8 mouse cellular contexts compared by ENCODE assay signal in the genomic region with DNA sequence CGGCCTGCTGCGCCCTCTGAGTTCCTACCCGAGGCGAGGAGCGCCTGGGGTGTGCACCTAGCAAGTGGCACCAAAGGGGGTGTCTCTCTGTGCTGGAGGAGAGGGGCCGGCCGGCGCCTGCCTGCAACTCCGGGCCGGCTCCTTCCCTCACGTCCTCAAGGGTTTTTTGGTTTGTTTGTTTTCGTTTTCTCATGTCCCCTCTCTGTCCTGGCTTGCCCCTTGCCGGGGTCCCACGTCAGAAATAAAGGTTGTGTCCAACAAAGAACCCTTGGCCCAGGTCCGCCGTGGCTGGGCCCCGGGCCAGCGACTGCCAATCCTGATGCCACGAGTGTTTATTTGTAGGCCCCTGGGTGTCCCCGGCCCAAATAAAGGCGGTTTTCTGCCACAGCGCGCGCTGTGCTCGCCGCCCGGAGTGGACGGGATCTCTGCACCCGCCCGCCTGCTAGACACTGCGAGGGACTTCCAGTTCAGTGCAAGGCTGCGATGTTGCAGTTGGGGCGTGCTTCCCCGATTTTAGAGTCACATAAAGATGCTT. TPM values are rescaled to one million over a fixed set of nuclear protein-coding genes. Genes with fewer than 3 reads are reported as not detected.
A peak's percentile ranks its signal among the peaks of the same experiment; 100 is the strongest.
DNase-seq lines count a peak whose midpoint lies in the region; ATAC-seq and TF ChIP-seq lines count a peak whose summit lies in the region.

No protein-coding gene starts in this region.

- H3K27me3 ChIP-seq in heart, embryonic 11.5 days (ENCODE audit: control insufficient read depth, insufficient read depth, low read length): no peaks in the 10 kb centered on the region
- no peaks in the 10 kb centered on the region for H3K27me3 ChIP-seq in MEL (ENCODE audit: control insufficient read depth in 1 of 2, insufficient read depth in 2 of 2, low read length in 2 of 2)
- H3K27me3 ChIP-seq in liver, embryonic 11.5 days (replicated peaks; ENCODE audit: control insufficient read depth, insufficient read depth, low read length): no peaks in the 10 kb centered on the region
- H3K27me3 ChIP-seq in midbrain, embryonic 16.5 days (ENCODE audit: control insufficient read depth, insufficient read depth, low read depth, low read length): no peaks in the 10 kb centered on the region

- no peak for TF ChIP-seq EP300 in MEL (IDR thresholded peaks at IDR 0.05; ENCODE audit: low read depth in 1 of 2, low read length in 2 of 2)

- peak overlapping the region; percentile 76 for H3K4me2 ChIP-seq in heart, embryonic 11.5 days
- peak overlapping the region; percentile 87 for H3K4me2 ChIP-seq in liver, embryonic 11.5 days
- peak overlapping the region; percentile 71 for H3K4me2 ChIP-seq in midbrain, embryonic 16.5 days (ENCODE audit: low read length)

- no peak for TF ChIP-seq CTCF in MEL (IDR thresholded peaks at IDR 0.05 in 2 of 3, conservative IDR thresholded peaks at IDR 0.05 in 1 of 3; ENCODE audit: control insufficient read depth in 1 of 3, insufficient read depth in 1 of 3, low read depth in 2 of 3, low read length in 3 of 3, poor library complexity in 1 of 3, severe bottlenecking in 1 of 3)

- DNase-seq in heart, postnatal 36 days: no peak
- DNase-seq in MEL (ENCODE audit: low read depth, low spot score): peak; percentile 80
- DNase-seq in liver, embryonic 11.5 days (ENCODE audit: low spot score): no peak
- DNase-seq in thymus, postnatal 36 days: no peak

- 0 out of 4 replicates have a peak, but pooled peaks of 1 of the 2 experiments have one; percentile 19 for TF ChIP-seq POLR2A in MEL (IDR thresholded peaks at IDR 0.05; ENCODE audit: control insufficient read depth in 1 of 2, insufficient read depth in 1 of 2, low read depth in 1 of 2, low read length in 2 of 2, poor library complexity in 1 of 2)

- H3K9me3 ChIP-seq in heart, embryonic 11.5 days (replicated peaks; ENCODE audit: control insufficient read depth, low read length): no peaks in the 10 kb centered on the region
- no peaks in the 10 kb centered on the region for H3K9me3 ChIP-seq in MEL (replicated peaks; ENCODE audit: insufficient read depth, low read length)
- no peaks in the 10 kb centered on the region for H3K9me3 ChIP-seq in liver, embryonic 11.5 days (ENCODE audit: control insufficient read depth, low read length)
- no peaks in the 10 kb centered on the region for H3K9me3 ChIP-seq in midbrain, embryonic 16.5 days (replicated peaks; ENCODE audit: control insufficient read depth, low read length, poor library complexity, severe bottlenecking)

- H3K4me3 ChIP-seq in heart, embryonic 11.5 days (ENCODE audit: low read depth, low read length): peak overlapping the region; percentile 70
- peak overlapping the region; percentile 86 to 94 for H3K4me3 ChIP-seq in MEL (ENCODE audit: control insufficient read depth in 1 of 2, insufficient read depth in 1 of 2, low read depth in 2 of 2, low read length in 2 of 2)
- H3K4me3 ChIP-seq in liver, embryonic 11.5 days (ENCODE audit: low read depth, low read length): peak overlapping the region; percentile 78
- H3K4me3 ChIP-seq in midbrain, embryonic 16.5 days (ENCODE audit: low read depth, low read length): peak overlapping the region; percentile 74

- peaks cover 25% of the 10 kb centered on the region for H3K4me1 ChIP-seq in heart, embryonic 11.5 days (ENCODE audit: control insufficient read depth, insufficient read depth, low read length)
- H3K4me1 ChIP-seq in MEL (ENCODE audit: control insufficient read depth in 1 of 2, insufficient read depth in 2 of 2, low read length in 2 of 2): peaks cover 5 to 10% of the 10 kb centered on the region in 2 experiments
- H3K4me1 ChIP-seq in liver, embryonic 11.5 days (replicated peaks; ENCODE audit: control insufficient read depth, insufficient read depth, low read length): peaks cover 24% of the 10 kb centered on the region
- H3K4me1 ChIP-seq in midbrain, embryonic 16.5 days (ENCODE audit: control insufficient read depth, insufficient read depth, low read length): peaks cover 23% of the 10 kb centered on the region

- 0% methylated on average over 34 of the region's 34 CpGs for WGBS in heart, embryonic 11.5 days (ENCODE audit: insufficient replicate concordance)
- WGBS in liver, embryonic 11.5 days: under 1% methylated on average over 34 of the region's 34 CpGs
- WGBS in midbrain, embryonic 16.5 days: under 1% methylated on average over 34 of the region's 34 CpGs

- peak overlapping the region; percentile 93 for H3K27ac ChIP-seq in heart, embryonic 11.5 days (ENCODE audit: low read depth, low read length)
- peak overlapping the region; percentile 60 for H3K27ac ChIP-seq in MEL (ENCODE audit: control insufficient read depth, low read depth, low read length)
- peak overlapping the region; percentile 82 for H3K27ac ChIP-seq in liver, embryonic 11.5 days (ENCODE audit: low read depth, low read length)
- peak overlapping the region; percentile 88 for H3K27ac ChIP-seq in midbrain, embryonic 16.5 days (ENCODE audit: low read length)

- peaks cover 5% of the 10 kb centered on the region; the same call in 1 of the 2 replicates for H3K79me2 ChIP-seq in MEL (ENCODE audit: control insufficient read depth, insufficient read depth, low read length, poor library complexity)

- intact Hi-C loops in heart, postnatal 36 days (cut with DNase I): no loop called here

- H3K36me3 ChIP-seq in heart, embryonic 11.5 days (ENCODE audit: control insufficient read depth, insufficient read depth, low read length): no peaks in the 10 kb centered on the region
- peaks cover 0 to 6% of the 10 kb centered on the region in 2 experiments; a peak in 2 of 4 replicates for H3K36me3 ChIP-seq in MEL (ENCODE audit: control insufficient read depth in 1 of 2, insufficient read depth in 2 of 2, low read length in 2 of 2)
- H3K36me3 ChIP-seq in liver, embryonic 11.5 days (ENCODE audit: control insufficient read depth, insufficient read depth, low read length): no peaks in the 10 kb centered on the region
- H3K36me3 ChIP-seq in midbrain, embryonic 16.5 days (ENCODE audit: control insufficient read depth, insufficient read depth, low read length): no peaks in the 10 kb centered on the region

- peak; percentile 75 for ATAC-seq in heart, embryonic 11.5 days (replicated peaks; ENCODE audit: insufficient number of reproducible peaks, low FRiP score, low TSS enrichment)
- ATAC-seq in erythroblast, adult 5-6 weeks (replicated peaks; ENCODE audit: low FRiP score, poor library complexity, severe bottlenecking): peak; percentile 78
- ATAC-seq in hematopoietic stem cell, adult 5-6 weeks (replicated peaks in 1 of 2; ENCODE audit: insufficient read depth in 1 of 2, low FRiP score in 2 of 2, low TSS enrichment in 1 of 2, low read depth in 1 of 2, poor library complexity in 2 of 2, severe bottlenecking in 2 of 2): peak; percentile 35 to 65; a peak in 3 of 4 replicates
- peak; percentile 82 for ATAC-seq in liver, embryonic 11.5 days (replicated peaks; ENCODE audit: low FRiP score)
- ATAC-seq in midbrain, embryonic 16.5 days: peak; percentile 89

- no peak for TF ChIP-seq RAD21 in MEL (IDR thresholded peaks at IDR 0.05; ENCODE audit: low read depth, low read length)

- H3K9ac ChIP-seq in heart, embryonic 11.5 days (ENCODE audit: low read depth, low read length): peak overlapping the region; percentile 93
- H3K9ac ChIP-seq in MEL (ENCODE audit: control insufficient read depth, low read depth, low read length, poor library complexity, severe bottlenecking): peak overlapping the region; percentile 94
- H3K9ac ChIP-seq in liver, embryonic 11.5 days (ENCODE audit: low read depth, low read length): peak overlapping the region; percentile 95
- H3K9ac ChIP-seq in midbrain, embryonic 16.5 days (ENCODE audit: low read depth, low read length): peak overlapping the region; percentile 89

RNA-seq across cellular contexts. Expression of gene Tmem94, which starts 0.4 kb away (rescaled TPM):
- polyA plus RNA-seq in heart, embryonic 11.5 days (2014; fragmentation: Nextera tagmentation; extraction: Ambion mirVana): 22.9 and 25.1 TPM in 2 replicates
- total RNA-seq in heart, postnatal 36 days (2021): 100 to 1,000 TPM in 1 of 2 experiments, 10 to 100 TPM in 1; 92.3 to 101 TPM
- 23.2 and 26.2 TPM in 2 replicates for total RNA-seq in MEL (2012; rRNA removed)
- polyA plus RNA-seq in MEL (2012; ENCODE audit: insufficient read depth in 1 of 2, insufficient read length in 2 of 2, low read depth in 1 of 2, low replicate concordance in 2 of 2, missing spikeins in 1 of 2): 10 to 100 TPM; 38.9 to 64.4 TPM
- 5.6 and 8.5 TPM in 2 replicates for total RNA-seq in erythroblast, adult 5-6 weeks (2015; ENCODE audit: low replicate concordance)
- total RNA-seq in erythroblast, adult 5-6 weeks (2017; ENCODE audit: low replicate concordance): 8.7 and 13.5 TPM in 2 replicates
- 10.9 and 33.5 TPM in 2 replicates for total RNA-seq in hematopoietic stem cell, adult 5-6 weeks (2017)
- 14.1 and 14.4 TPM in 2 replicates for polyA plus RNA-seq in liver, embryonic 11.5 days (2014; fragmentation: Nextera tagmentation; extraction: Ambion mirVana)
- 25.1 and 25.6 TPM in 2 replicates for polyA plus RNA-seq in midbrain, embryonic 16.5 days (2015; fragmentation: Nextera tagmentation; extraction: Ambion mirVana)

RNA-seq across cellular contexts. Expression of gene Caskin2, which starts 47.8 kb away (rescaled TPM):
- polyA plus RNA-seq in heart, embryonic 11.5 days (2014; fragmentation: Nextera tagmentation; extraction: Ambion mirVana): 17.4 and 18.1 TPM in 2 replicates
- 10 to 100 TPM; 48.6 to 50.6 TPM for total RNA-seq in heart, postnatal 36 days (2021)
- 6.5 and 6.8 TPM in 2 replicates for total RNA-seq in MEL (2012; rRNA removed)
- 10 to 100 TPM in 1 of 2 experiments, not detected in 1; 10.9 TPM for polyA plus RNA-seq in MEL (2012; ENCODE audit: insufficient read depth in 1 of 2, insufficient read length in 2 of 2, low read depth in 1 of 2, low replicate concordance in 2 of 2, missing spikeins in 1 of 2)
- 4.0 and 4.8 TPM in 2 replicates for total RNA-seq in erythroblast, adult 5-6 weeks (2015; ENCODE audit: low replicate concordance)
- 2.0 and 3.1 TPM in 2 replicates for total RNA-seq in erythroblast, adult 5-6 weeks (2017; ENCODE audit: low replicate concordance)
- 3.7 and 5.0 TPM in 2 replicates for total RNA-seq in hematopoietic stem cell, adult 5-6 weeks (2017)
- polyA plus RNA-seq in liver, embryonic 11.5 days (2014; fragmentation: Nextera tagmentation; extraction: Ambion mirVana): 13.5 and 14.0 TPM in 2 replicates
- polyA plus RNA-seq in midbrain, embryonic 16.5 days (2015; fragmentation: Nextera tagmentation; extraction: Ambion mirVana): 7.6 and 8.9 TPM in 2 replicates

RNA-seq across cellular contexts. Expression of gene Tsen54, which starts 48.9 kb away (rescaled TPM):
- 20.8 TPM in 2 replicates for polyA plus RNA-seq in heart, embryonic 11.5 days (2014; fragmentation: Nextera tagmentation; extraction: Ambion mirVana)
- total RNA-seq in heart, postnatal 36 days (2021): 1 to 10 TPM; 8.7 to 9.7 TPM
- 55.5 and 72.0 TPM in 2 replicates for total RNA-seq in MEL (2012; rRNA removed)
- polyA plus RNA-seq in MEL (2012; ENCODE audit: insufficient read depth in 1 of 2, insufficient read length in 2 of 2, low read depth in 1 of 2, low replicate concordance in 2 of 2, missing spikeins in 1 of 2): 10 to 100 TPM in 1 of 2 experiments, not detected in 1; 55.8 TPM
- total RNA-seq in erythroblast, adult 5-6 weeks (2015; ENCODE audit: low replicate concordance): 1.7 and 5.6 TPM in 2 replicates
- total RNA-seq in erythroblast, adult 5-6 weeks (2017; ENCODE audit: low replicate concordance): 1.4 and 2.2 TPM in 2 replicates
- 23.5 and 28.7 TPM in 2 replicates for total RNA-seq in hematopoietic stem cell, adult 5-6 weeks (2017)
- polyA plus RNA-seq in liver, embryonic 11.5 days (2014; fragmentation: Nextera tagmentation; extraction: Ambion mirVana): 36.1 and 36.4 TPM in 2 replicates
- 23.7 and 24.2 TPM in 2 replicates for polyA plus RNA-seq in midbrain, embryonic 16.5 days (2015; fragmentation: Nextera tagmentation; extraction: Ambion mirVana)

RNA-seq across cellular contexts. Expression of gene Grb2, which starts 57.3 kb away (rescaled TPM):
- 42.7 and 56.3 TPM in 2 replicates for polyA plus RNA-seq in heart, embryonic 11.5 days (2014; fragmentation: Nextera tagmentation; extraction: Ambion mirVana)
- total RNA-seq in heart, postnatal 36 days (2021): 100 to 1,000 TPM; 102 to 110 TPM
- 75.3 and 93.2 TPM in 2 replicates for total RNA-seq in MEL (2012; rRNA removed)
- polyA plus RNA-seq in MEL (2012; ENCODE audit: insufficient read depth in 1 of 2, insufficient read length in 2 of 2, low read depth in 1 of 2, low replicate concordance in 2 of 2, missing spikeins in 1 of 2): 100 to 1,000 TPM in 1 of 2 experiments, not detected in 1; 261 TPM
- total RNA-seq in erythroblast, adult 5-6 weeks (2015; ENCODE audit: low replicate concordance): 27.4 and 34.4 TPM in 2 replicates
- total RNA-seq in erythroblast, adult 5-6 weeks (2017; ENCODE audit: low replicate concordance): 12.0 and 21.9 TPM in 2 replicates
- total RNA-seq in hematopoietic stem cell, adult 5-6 weeks (2017): 38.1 and 93.3 TPM in 2 replicates
- polyA plus RNA-seq in liver, embryonic 11.5 days (2014; fragmentation: Nextera tagmentation; extraction: Ambion mirVana): 47.2 and 52.8 TPM in 2 replicates
- 177 and 196 TPM in 2 replicates for polyA plus RNA-seq in midbrain, embryonic 16.5 days (2015; fragmentation: Nextera tagmentation; extraction: Ambion mirVana)

RNA-seq across cellular contexts. Expression of gene Llgl2, which starts 58.2 kb away (rescaled TPM):
- polyA plus RNA-seq in heart, embryonic 11.5 days (2014; fragmentation: Nextera tagmentation; extraction: Ambion mirVana): 21.5 and 22.4 TPM in 2 replicates
- total RNA-seq in heart, postnatal 36 days (2021): 10 to 100 TPM; 18.7 to 21.2 TPM
- 13.7 and 15.9 TPM in 2 replicates for total RNA-seq in MEL (2012; rRNA removed)
- polyA plus RNA-seq in MEL (2012; ENCODE audit: insufficient read depth in 1 of 2, insufficient read length in 2 of 2, low read depth in 1 of 2, low replicate concordance in 2 of 2, missing spikeins in 1 of 2): 10 to 100 TPM in 1 of 2 experiments, not detected in 1; 22.6 TPM
- total RNA-seq in erythroblast, adult 5-6 weeks (2015; ENCODE audit: low replicate concordance): 3.3 and 5.4 TPM in 2 replicates
- total RNA-seq in erythroblast, adult 5-6 weeks (2017; ENCODE audit: low replicate concordance): 0.34 TPM in 1 of 2 replicates, not detected in the other
- total RNA-seq in hematopoietic stem cell, adult 5-6 weeks (2017): 5.9 and 6.5 TPM in 2 replicates
- 15.6 and 18.7 TPM in 2 replicates for polyA plus RNA-seq in liver, embryonic 11.5 days (2014; fragmentation: Nextera tagmentation; extraction: Ambion mirVana)
- polyA plus RNA-seq in midbrain, embryonic 16.5 days (2015; fragmentation: Nextera tagmentation; extraction: Ambion mirVana): 0.82 and 1.0 TPM in 2 replicates
